Mouse (Mus musculus) ES-E14 (cell line): ENCODE results near the gene Fbl. TPM values are rescaled to one million over a fixed set of nuclear protein-coding genes. Genes with fewer than 3 reads are reported as not detected.
"Not testable (repeated sequence)": the region's sequence is repeated elsewhere in the genome, so short reads cannot be mapped to it uniquely, and the experiment has no call there.

Experiments
- DNase-seq: peaks from one replicate; pipeline ENCODE4 v3.0.0-alpha.2; 2013; ENCODE audit warnings: low read depth, low spot score
- H3K27ac ChIP-seq: 2 replicates; pipeline ENCODE4 v1.5.1; 2012; ENCODE audit warnings: low read depth, mild to moderate bottlenecking, low read length, moderate library complexity, mixed read lengths; ENCODE audit not compliant: poor library complexity, insufficient read depth, severe bottlenecking
- H3K36me3 ChIP-seq: 2 replicates; pipeline ENCODE4 v1.6.1; 2012; ENCODE audit warnings: mild to moderate bottlenecking, low read length, moderate library complexity, mixed read lengths; ENCODE audit not compliant: control insufficient read depth, poor library complexity, insufficient read depth, severe bottlenecking
- H3K4me1 ChIP-seq, 2 experiments: fragments of 150-350 bp in 1 of 2; sonication (generic) in 1 of 2; 2 replicates each; pipeline ENCODE4 v1.6.1; 2012; ENCODE audit warnings: low read length in 2 of 2, mild to moderate bottlenecking in 1 of 2, mixed read lengths in 1 of 2; ENCODE audit not compliant: control insufficient read depth in 2 of 2, insufficient read depth in 2 of 2, poor library complexity in 1 of 2
- H3K4me3 ChIP-seq, 2 experiments: fragments of 150-350 bp in 1 of 2; sonication (generic) in 1 of 2; 2 replicates each; pipeline ENCODE4 v1.5.1; 2012; ENCODE audit warnings: low read length in 2 of 2, low read depth in 1 of 2, mild to moderate bottlenecking in 1 of 2, mixed read lengths in 1 of 2; ENCODE audit not compliant: insufficient read depth in 1 of 2, poor library complexity in 1 of 2, severe bottlenecking in 1 of 2
- H3K9ac ChIP-seq: 2 replicates; pipeline ENCODE4 v1.6.1; 2012; ENCODE audit warnings: low read depth, mild to moderate bottlenecking, low read length, mixed read lengths; ENCODE audit not compliant: poor library complexity, insufficient read depth, severe bottlenecking
- H3K9me3 ChIP-seq: fragments of 150-350 bp; sonication (generic); 2 replicates; pipeline ENCODE4 v1.6.1; 2012; ENCODE audit warnings: low read depth, mild to moderate bottlenecking, low read length; ENCODE audit not compliant: control insufficient read depth, insufficient read depth
- ZC3H11A ChIP-seq: IDR thresholded peaks from 2 replicates; pipeline ENCODE4 v1.6.1; 2012; ENCODE audit warnings: low read depth, mild to moderate bottlenecking, inconsistent platforms, low read length, borderline replicate concordance
- ZNF384 ChIP-seq: IDR thresholded peaks from 2 replicates; pipeline ENCODE4 v1.6.1; 2012; ENCODE audit warnings: low read depth, low read length, inconsistent platforms
- in situ Hi-C, 2 experiments: fragments of 600-800 bp; cut with MboI; formaldehyde crosslinking; loops; one replicate each; pipeline ENCODE4 v1.15.1; 2025; ENCODE audit warnings: low sequenced_read_pairs in 2 of 2, inconsistent platforms in 1 of 2; ENCODE audit not compliant: unreplicated experiment in 2 of 2
- total RNA-seq: library from RNA; depleted of rRNA; stranded (reverse); fragments of 300-350 nt; gene quantifications from 2 replicates; pipeline ENCODE4 v1.2.3, GENCODE M21; 2012; rRNA removed

Fbl gene
- total RNA-seq, 1 experiment: 189 TPM

GRCm38 (mm10) chr7:28214142-28214541 lies 44.6 kb downstream of the Fbl start:
- Histone ChIP-seq H3K9ac (peak overlapping the region; percentile 62; the same call in 1 of the 2 replicates), H3K36me3 (no peaks in the 10 kb centered on the region), H3K4me3 (peak overlapping the region in 1 of 2 experiments; percentile 42; a peak in 1 of 4 replicates), H3K9me3 (peaks cover 2% of the 10 kb centered on the region; the same call in 1 of the 2 replicates), H3K4me1 (peaks cover 0 to 3% of the 10 kb centered on the region in 2 experiments; a peak in 2 of 4 replicates), H3K27ac (peak overlapping the region; percentile 64; the same call in 1 of the 2 replicates)
- in situ Hi-C loops: no loop called here
- TF ChIP-seq ZC3H11A (0 out of 2 replicates have a peak, but pooled peaks have one; percentile 34), ZNF384 (no peak)
- peak; percentile 95 for DNase-seq

- H3K4me1 ChIP-seq, H3K4me3 ChIP-seq, H3K9me3 ChIP-seq, H3K36me3 ChIP-seq, DNase-seq, in situ Hi-C loops, H3K9ac ChIP-seq: not testable (repeated sequence)
- H3K27ac ChIP-seq: peak overlapping the region; percentile 86; the same call in 1 of the 2 replicates
Measured at GRCm38 (mm10) chr7:28215950-28216349, 46.4 kb downstream of the Fbl start.

- H3K4me3 ChIP-seq, DNase-seq, H3K36me3 ChIP-seq, H3K4me1 ChIP-seq, H3K9me3 ChIP-seq, H3K9ac ChIP-seq, in situ Hi-C loops: not testable (repeated sequence)
- peak overlapping the region; percentile 64 for H3K27ac ChIP-seq
Measured at GRCm38 (mm10) chr7:28217811-28218210, 48.3 kb downstream of the Fbl start.

DNA sequence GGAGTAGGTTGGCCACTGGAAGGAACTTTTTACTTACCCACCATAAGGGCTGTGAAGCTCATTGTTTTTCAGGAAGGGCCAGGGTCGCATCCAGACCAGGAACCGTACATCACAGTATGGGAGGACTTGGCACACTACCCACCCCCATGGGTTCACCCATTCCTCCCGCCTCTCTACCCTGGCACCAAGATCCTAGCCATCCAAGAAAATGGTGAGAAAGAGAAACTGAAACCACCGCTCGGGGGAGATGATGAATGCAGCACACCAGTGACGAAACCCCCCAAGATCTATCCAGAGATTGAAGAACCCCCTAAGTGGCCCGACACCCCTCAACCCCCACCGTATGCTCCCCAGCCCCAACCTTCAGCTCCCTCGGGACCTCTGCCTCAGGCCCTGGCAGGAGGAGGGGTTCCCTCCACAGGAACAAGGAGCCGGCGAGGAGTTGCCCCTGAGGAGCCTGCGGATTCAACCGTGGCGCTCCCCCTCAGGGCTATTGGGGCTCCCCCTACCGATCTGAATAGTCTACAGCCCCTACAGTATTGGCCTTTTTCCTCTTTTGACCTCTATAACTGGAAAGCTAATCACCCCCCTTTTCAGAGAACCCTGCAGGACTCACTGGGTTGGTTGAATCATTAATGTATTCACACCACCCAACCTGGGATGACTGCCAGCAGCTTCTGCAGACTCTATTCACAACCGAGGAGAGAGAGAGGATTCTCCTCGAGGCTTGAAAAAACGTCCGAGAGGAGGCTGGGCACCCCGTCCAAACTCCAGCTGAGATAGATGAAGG lies 49.6 kb downstream of the Fbl start:
- H3K4me3 ChIP-seq, in situ Hi-C loops: not testable (repeated sequence)

GRCm38 (mm10) chr7:28226836-28227235 lies 57.3 kb downstream of the Fbl start:
- H3K4me1 ChIP-seq, H3K9ac ChIP-seq, H3K4me3 ChIP-seq, H3K36me3 ChIP-seq, in situ Hi-C loops, DNase-seq, H3K9me3 ChIP-seq: not testable (repeated sequence)
- 0 out of 2 replicates have a peak overlapping the region, but pooled peaks have one; percentile 15 for H3K27ac ChIP-seq

More for the DNA sequence above, 49.6 kb downstream of the Fbl start:
- H3K27ac ChIP-seq, H3K4me1 ChIP-seq, H3K36me3 ChIP-seq, DNase-seq, H3K9me3 ChIP-seq, H3K9ac ChIP-seq: not testable (repeated sequence)

GRCm38 (mm10) chr7:28227421-28227820 lies 57.9 kb downstream of the Fbl start:
- H3K9ac ChIP-seq, H3K4me3 ChIP-seq, H3K4me1 ChIP-seq, DNase-seq, in situ Hi-C loops, H3K9me3 ChIP-seq, H3K36me3 ChIP-seq: not testable (repeated sequence)
- 0 out of 2 replicates have a peak overlapping the region, but pooled peaks have one; percentile 15 for H3K27ac ChIP-seq

Other genes starting within 250 kb of the Fbl start
- gene Zfp974, start 240.2 kb upstream of the Fbl start, total RNA-seq: 3.5 and 3.8 TPM in 2 replicates
- 12.4 and 15.2 TPM in 2 replicates for gene Zfp780b, start 190.5 kb upstream of the Fbl start, total RNA-seq
- 21.6 and 24.0 TPM in 2 replicates for gene Zfp850, start 155.6 kb upstream of the Fbl start, total RNA-seq
- 211 and 287 TPM in 2 replicates for gene Psmc4, start 119.6 kb upstream of the Fbl start, total RNA-seq
- gene Fcgbp, start 98.5 kb upstream of the Fbl start, total RNA-seq: 0.85 and 1.2 TPM in 2 replicates
- 0.85 and 1.4 TPM in 2 replicates for gene 9530053A07Rik, start 40.2 kb upstream of the Fbl start, total RNA-seq
- gene Dyrk1b, start 9.8 kb downstream of the Fbl start, total RNA-seq: 3.9 and 6.3 TPM in 2 replicates
- gene Eid2, start 98.2 kb downstream of the Fbl start, total RNA-seq: 15.3 and 18.5 TPM in 2 replicates
- 4.3 and 4.6 TPM in 2 replicates for gene Eid2b, start 108.0 kb downstream of the Fbl start, total RNA-seq
- gene Selenov, start 121.5 kb downstream of the Fbl start, total RNA-seq: 0.16 and 0.58 TPM in 2 replicates
- 4.1 and 17.4 TPM in 2 replicates for gene Dll3, start 132.5 kb downstream of the Fbl start, total RNA-seq
- 124 and 159 TPM in 2 replicates for gene Timm50, start 142.4 kb downstream of the Fbl start, total RNA-seq
- 83.7 and 87.8 TPM in 2 replicates for gene Supt5, start 169.0 kb downstream of the Fbl start, total RNA-seq
- gene Rps16, start 180.9 kb downstream of the Fbl start, total RNA-seq: 1,678 and 1,740 TPM in 2 replicates
- 15.0 TPM in 2 replicates for gene Plekhg2, start 202.9 kb downstream of the Fbl start, total RNA-seq
- 3.9 and 5.0 TPM in 2 replicates for gene Zfp36, start 210.5 kb downstream of the Fbl start, total RNA-seq
- gene Med29, start 223.0 kb downstream of the Fbl start, total RNA-seq: 34.8 and 50.8 TPM in 2 replicates
- 74.5 and 83.9 TPM in 2 replicates for gene Paf1, start 223.2 kb downstream of the Fbl start, total RNA-seq